Mouse (Mus musculus) cerebellum, adult 2 months (tissue): ENCODE measurements around the gene Cbfa2t3.

ENCODE experiments used
- CTCF ChIP-seq: fragments of 200-500 bp; IDR thresholded peaks from 2 replicates; pipeline ENCODE4 v1.5.1; 2011; ENCODE audit warnings: low read depth, mild to moderate bottlenecking, control low read depth, low read length, moderate library complexity, borderline replicate concordance; ENCODE audit not compliant: insufficient read depth
- POLR2A ChIP-seq: fragments of 200-500 bp; IDR thresholded peaks from 2 replicates; pipeline ENCODE4 v1.6.1; 2011; ENCODE audit warnings: low read length, control low read depth, borderline replicate concordance; ENCODE audit not compliant: insufficient read depth

DNA sequence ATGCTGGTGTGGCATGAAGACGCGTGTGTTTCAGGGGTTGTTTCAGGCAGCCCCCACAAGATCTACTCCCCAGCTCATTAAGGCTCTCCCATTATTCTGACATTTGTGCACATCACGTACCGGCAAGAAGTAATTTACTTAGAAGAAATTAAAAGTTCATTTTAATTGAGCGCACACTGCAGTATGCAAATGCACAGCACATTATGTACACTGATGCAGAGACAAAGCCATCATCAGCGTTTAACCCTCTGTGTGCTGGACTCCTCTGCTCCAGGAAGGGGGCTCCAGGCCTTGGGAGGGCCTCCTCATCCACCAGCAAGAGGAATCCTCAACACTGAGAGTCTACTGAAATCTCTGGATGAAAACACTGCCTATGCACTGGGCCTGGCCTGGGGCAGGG is 39.0 kb upstream of the Cbfa2t3 start:
- TF ChIP-seq CTCF (no peak), POLR2A (no peak)
